Mouse (Mus musculus) spleen, embryonic (tissue): ENCODE results near the gene Mettl15.
"Not testable (repeated sequence)": the region's sequence is repeated elsewhere in the genome, so short reads cannot be mapped to it uniquely, and the experiment has no call there.

Experiments used
- CTCF ChIA-PET: fragments of 350-600 bp; sonication (Branson Sonifier 250); formaldehyde crosslinking; loops from one replicate; lab custom pipeline; 2022; lab: Charles Lee

Mettl15 gene

GRCm38 (mm10) chr2:109280600-109281340 lies at the start of gene Mettl15, which contains the start of gene Kif18a:
Gene Mettl15 (minus strand): TSS chr2:109280748.
Gene Kif18a (plus strand): TSS chr2:109280738.
- CTCF ChIA-PET: no interaction called here

- CTCF ChIA-PET: no interaction called here
These were observed 30.8 kb upstream of the Mettl15 start for GRCm38 (mm10) chr2:109311369-109311768.

GRCm38 (mm10) chr2:109303638-109304037 lies 23.1 kb upstream of the Mettl15 start:
- CTCF ChIA-PET: no interaction called here

- CTCF ChIA-PET: no interaction called here
These were observed 21.7 kb upstream of the Mettl15 start for GRCm38 (mm10) chr2:109302234-109302633.

GRCm38 (mm10) chr2:109298160-109298559 lies 17.6 kb upstream of the Mettl15 start:
- CTCF ChIA-PET: no interaction called here

GRCm38 (mm10) chr2:109296264-109296663 lies 15.7 kb upstream of the Mettl15 start:
- CTCF ChIA-PET: no interaction called here

GRCm38 (mm10) chr2:109289327-109289726 lies 8.8 kb upstream of the Mettl15 start:
- CTCF ChIA-PET: no interaction called here

GRCm38 (mm10) chr2:109284121-109284520 lies 3.6 kb upstream of the Mettl15 start:
- CTCF ChIA-PET: no interaction called here

- CTCF ChIA-PET: interaction anchor here (0.8 kb wide), 1 partner anchor 1216 kb away, joined by 3 read pairs; no protein-coding TSS in a partner anchor
These were observed 768 bp upstream of the Mettl15 start for GRCm38 (mm10) chr2:109281341-109281690.

- CTCF ChIA-PET: no interaction called here
These were observed 312 bp downstream of the Mettl15 start for GRCm38 (mm10) chr2:109280272-109280599.

GRCm38 (mm10) chr2:109278036-109278435 lies 2.5 kb downstream of the Mettl15 start:
- CTCF ChIA-PET: interaction anchor here (0.6 kb wide), 1 partner anchor 16 kb away, joined by 3 read pairs; no protein-coding TSS in a partner anchor

- CTCF ChIA-PET: interaction anchor here (0.6 kb wide), 1 partner anchor 16 kb away, joined by 3 read pairs; no protein-coding TSS in a partner anchor
These were observed 3.0 kb downstream of the Mettl15 start for GRCm38 (mm10) chr2:109277593-109277992.

- CTCF ChIA-PET: no interaction called here
These were observed 7.5 kb downstream of the Mettl15 start for GRCm38 (mm10) chr2:109273098-109273497.

- CTCF ChIA-PET: no interaction called here
These were observed 17.8 kb downstream of the Mettl15 start for GRCm38 (mm10) chr2:109262779-109263178.

GRCm38 (mm10) chr2:109241947-109242346 lies 38.6 kb downstream of the Mettl15 start:
- CTCF ChIA-PET: no interaction called here

- CTCF ChIA-PET: interaction anchor here (1.1 kb wide), 1 partner anchor 9 kb away, joined by 3 read pairs; no protein-coding TSS in a partner anchor
These were observed 44.8 kb downstream of the Mettl15 start for GRCm38 (mm10) chr2:109235741-109236140.

- CTCF ChIA-PET: no interaction called here
These were observed 46.7 kb downstream of the Mettl15 start for GRCm38 (mm10) chr2:109233876-109234275.

- CTCF ChIA-PET: no interaction called here
These were observed 50.1 kb downstream of the Mettl15 start for GRCm38 (mm10) chr2:109230443-109230842.

- CTCF ChIA-PET: no interaction called here
These were observed 53.4 kb downstream of the Mettl15 start for GRCm38 (mm10) chr2:109227196-109227595.

- CTCF ChIA-PET: no interaction called here
These were observed 59.1 kb downstream of the Mettl15 start for GRCm38 (mm10) chr2:109221470-109221869.

- CTCF ChIA-PET: not testable (repeated sequence)
These were observed 63.9 kb downstream of the Mettl15 start for GRCm38 (mm10) chr2:109216678-109217077.

GRCm38 (mm10) chr2:109210641-109211040 lies 69.9 kb downstream of the Mettl15 start:
- CTCF ChIA-PET: not testable (repeated sequence)

- CTCF ChIA-PET: no interaction called here
These were observed 72.5 kb downstream of the Mettl15 start for GRCm38 (mm10) chr2:109208032-109208431.
